Mouse (Mus musculus): Measurements from ENCODE around the gene Dgki. TPM values are rescaled to one million over a fixed set of nuclear protein-coding genes. Genes with fewer than 3 reads are reported as not detected.

Gene Dgki
- total RNA-seq, 1 experiment, result 0.94 TPM

- H3K9me3 ChIP-seq (ENCODE audit: control insufficient read depth, insufficient read depth, low read depth, low read length), result no peaks in the 10 kb centered on the region
- no peak overlapping the region for H3K9ac ChIP-seq (ENCODE audit: insufficient read depth, low read depth, low read length, poor library complexity, severe bottlenecking)
- H3K27ac ChIP-seq (ENCODE audit: insufficient read depth, low read depth, low read length, poor library complexity, severe bottlenecking), result no peak overlapping the region
- no peak for DNase-seq (ENCODE audit: low read depth, low spot score)
- no peaks in the 10 kb centered on the region for H3K36me3 ChIP-seq (ENCODE audit: control insufficient read depth, insufficient read depth, low read length, poor library complexity, severe bottlenecking)
- TF ChIP-seq ZNF384 (IDR thresholded peaks at IDR 0.05; ENCODE audit: low read depth, low read length) (no peak), MAFK (IDR thresholded peaks at IDR 0.05; ENCODE audit: insufficient read depth, low read depth, low read length) (no peak), CHD2 (IDR thresholded peaks at IDR 0.05; ENCODE audit: low read depth, low read length) (no peak), HCFC1 (IDR thresholded peaks at IDR 0.05; ENCODE audit: borderline replicate concordance, insufficient read depth, low read length) (no peak), ZC3H11A (IDR thresholded peaks at IDR 0.05; ENCODE audit: borderline replicate concordance, low read depth, low read length) (no peak)
- no peak overlapping the region for H3K4me3 ChIP-seq (ENCODE audit: insufficient read depth in 1 of 2, low read depth in 1 of 2, low read length in 2 of 2, poor library complexity in 1 of 2, severe bottlenecking in 1 of 2)
- H3K4me1 ChIP-seq (ENCODE audit: control insufficient read depth in 2 of 2, insufficient read depth in 2 of 2, low read length in 2 of 2, poor library complexity in 1 of 2), result no peaks in the 10 kb centered on the region
- in situ Hi-C loops (cut with MboI; ENCODE audit: low sequenced_read_pairs in 2 of 2, unreplicated experiment in 2 of 2), result no loop called here
Measured at GRCm38 (mm10) chr6:37030402-37030801, 269.6 kb downstream of the Dgki start.

GRCm38 (mm10) chr6:37028841-37029240 is 271.1 kb downstream of the Dgki start:
- no peak overlapping the region for H3K27ac ChIP-seq (ENCODE audit: insufficient read depth, low read depth, low read length, poor library complexity, severe bottlenecking)
- DNase-seq (ENCODE audit: low read depth, low spot score), result no peak
- H3K4me1 ChIP-seq (ENCODE audit: control insufficient read depth in 2 of 2, insufficient read depth in 2 of 2, low read length in 2 of 2, poor library complexity in 1 of 2), result no peaks in the 10 kb centered on the region
- no peaks in the 10 kb centered on the region for H3K36me3 ChIP-seq (ENCODE audit: control insufficient read depth, insufficient read depth, low read length, poor library complexity, severe bottlenecking)
- in situ Hi-C loops (cut with MboI; ENCODE audit: low sequenced_read_pairs in 2 of 2, unreplicated experiment in 2 of 2), result no loop called here
- H3K4me3 ChIP-seq (ENCODE audit: insufficient read depth in 1 of 2, low read depth in 1 of 2, low read length in 2 of 2, poor library complexity in 1 of 2, severe bottlenecking in 1 of 2), result no peak overlapping the region
- TF ChIP-seq MAFK (IDR thresholded peaks at IDR 0.05; ENCODE audit: insufficient read depth, low read depth, low read length) (no peak), CHD2 (IDR thresholded peaks at IDR 0.05; ENCODE audit: low read depth, low read length) (no peak), ZNF384 (IDR thresholded peaks at IDR 0.05; ENCODE audit: low read depth, low read length) (no peak), ZC3H11A (IDR thresholded peaks at IDR 0.05; ENCODE audit: borderline replicate concordance, low read depth, low read length) (no peak), HCFC1 (IDR thresholded peaks at IDR 0.05; ENCODE audit: borderline replicate concordance, insufficient read depth, low read length) (no peak)
- no peak overlapping the region for H3K9ac ChIP-seq (ENCODE audit: insufficient read depth, low read depth, low read length, poor library complexity, severe bottlenecking)
- H3K9me3 ChIP-seq (ENCODE audit: control insufficient read depth, insufficient read depth, low read depth, low read length), result no peaks in the 10 kb centered on the region

- Histone ChIP-seq H3K4me3 (ENCODE audit: insufficient read depth in 1 of 2, low read depth in 1 of 2, low read length in 2 of 2, poor library complexity in 1 of 2, severe bottlenecking in 1 of 2) (no peak overlapping the region), H3K27ac (ENCODE audit: insufficient read depth, low read depth, low read length, poor library complexity, severe bottlenecking) (no peak overlapping the region), H3K9me3 (ENCODE audit: control insufficient read depth, insufficient read depth, low read depth, low read length) (no peaks in the 10 kb centered on the region), H3K9ac (ENCODE audit: insufficient read depth, low read depth, low read length, poor library complexity, severe bottlenecking) (no peak overlapping the region), H3K36me3 (ENCODE audit: control insufficient read depth, insufficient read depth, low read length, poor library complexity, severe bottlenecking) (no peaks in the 10 kb centered on the region), H3K4me1 (ENCODE audit: control insufficient read depth in 2 of 2, insufficient read depth in 2 of 2, low read length in 2 of 2, poor library complexity in 1 of 2) (no peaks in the 10 kb centered on the region)
- DNase-seq (ENCODE audit: low read depth, low spot score), result no peak
- in situ Hi-C loops (cut with MboI; ENCODE audit: low sequenced_read_pairs in 2 of 2, unreplicated experiment in 2 of 2), result no loop called here
- no peak for TF ChIP-seq CHD2 (IDR thresholded peaks at IDR 0.05; ENCODE audit: low read depth, low read length)
- TF ChIP-seq ZNF384 (IDR thresholded peaks at IDR 0.05; ENCODE audit: low read depth, low read length), result no peak
- TF ChIP-seq HCFC1 (IDR thresholded peaks at IDR 0.05; ENCODE audit: borderline replicate concordance, insufficient read depth, low read length), result no peak
- no peak for TF ChIP-seq ZC3H11A (IDR thresholded peaks at IDR 0.05; ENCODE audit: borderline replicate concordance, low read depth, low read length)
Measured at GRCm38 (mm10) chr6:37028300-37028699, 271.7 kb downstream of the Dgki start.

- no peaks in the 10 kb centered on the region for H3K36me3 ChIP-seq (ENCODE audit: control insufficient read depth, insufficient read depth, low read length, poor library complexity, severe bottlenecking)
- no peaks in the 10 kb centered on the region for H3K4me1 ChIP-seq (ENCODE audit: control insufficient read depth in 2 of 2, insufficient read depth in 2 of 2, low read length in 2 of 2, poor library complexity in 1 of 2)
- H3K27ac ChIP-seq (ENCODE audit: insufficient read depth, low read depth, low read length, poor library complexity, severe bottlenecking), result no peak overlapping the region
- TF ChIP-seq MAFK (IDR thresholded peaks at IDR 0.05; ENCODE audit: insufficient read depth, low read depth, low read length) (no peak), CHD2 (IDR thresholded peaks at IDR 0.05; ENCODE audit: low read depth, low read length) (no peak), ZC3H11A (IDR thresholded peaks at IDR 0.05; ENCODE audit: borderline replicate concordance, low read depth, low read length) (no peak)
- no peaks in the 10 kb centered on the region for H3K9me3 ChIP-seq (ENCODE audit: control insufficient read depth, insufficient read depth, low read depth, low read length)
- no peak overlapping the region for H3K9ac ChIP-seq (ENCODE audit: insufficient read depth, low read depth, low read length, poor library complexity, severe bottlenecking)
- in situ Hi-C loops (cut with MboI; ENCODE audit: low sequenced_read_pairs in 2 of 2, unreplicated experiment in 2 of 2), result no loop called here
- no peak for DNase-seq (ENCODE audit: low read depth, low spot score)
- no peak overlapping the region for H3K4me3 ChIP-seq (ENCODE audit: insufficient read depth in 1 of 2, low read depth in 1 of 2, low read length in 2 of 2, poor library complexity in 1 of 2, severe bottlenecking in 1 of 2)
Measured at GRCm38 (mm10) chr6:37026343-37027243, 273.4 kb downstream of the Dgki start.

All from ES-E14 (cell line).